Mouse (Mus musculus) ES-E14 (cell line): Measurements from ENCODE around the gene Rnf2.

Experiments
- HCFC1 ChIP-seq: IDR thresholded peaks from 2 replicates; pipeline ENCODE4 v1.6.1; 2012; ENCODE audit warnings: low read length, inconsistent platforms, borderline replicate concordance; ENCODE audit not compliant: insufficient read depth
- MAFK ChIP-seq: IDR thresholded peaks from 2 replicates; pipeline ENCODE4 v1.6.1; 2014; ENCODE audit warnings: mild to moderate bottlenecking, low read depth, low read length, inconsistent platforms; ENCODE audit not compliant: insufficient read depth
- ZC3H11A ChIP-seq: IDR thresholded peaks from 2 replicates; pipeline ENCODE4 v1.6.1; 2012; ENCODE audit warnings: low read depth, mild to moderate bottlenecking, inconsistent platforms, low read length, borderline replicate concordance

DNA sequence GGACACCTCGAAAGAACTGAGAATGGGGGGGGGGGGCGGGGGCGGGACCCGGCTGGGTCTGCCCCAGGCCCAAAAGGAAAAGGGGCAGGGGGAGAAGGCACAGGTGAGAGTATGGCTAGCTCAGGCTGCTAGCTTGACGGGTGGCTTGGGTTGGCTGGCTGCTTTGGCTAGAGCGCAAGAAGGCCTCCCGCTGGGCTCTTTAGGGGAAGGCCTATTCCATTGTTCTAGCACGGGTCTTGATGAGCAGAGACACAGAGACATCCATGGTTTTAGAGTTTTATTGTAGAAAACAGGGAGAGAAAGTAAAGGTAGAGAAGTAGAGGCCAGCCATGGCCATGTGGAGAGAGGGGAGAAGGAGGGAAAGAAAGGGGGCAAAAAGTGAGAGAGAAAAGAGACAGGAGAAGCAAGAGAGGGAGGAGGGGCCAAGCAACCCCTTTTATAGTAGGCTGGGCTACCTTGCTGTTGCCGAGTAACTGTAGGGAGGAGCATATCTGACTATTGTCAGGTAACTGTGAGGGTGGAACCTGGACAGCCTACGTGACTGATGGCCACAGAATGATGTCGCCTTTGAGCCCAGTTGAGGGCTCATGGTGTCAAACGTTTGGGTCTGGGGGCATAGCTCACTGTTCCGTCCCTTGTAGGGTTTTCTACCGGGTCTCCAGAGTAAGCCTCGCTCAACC is 17.0 kb upstream of the Rnf2 start:
- TF ChIP-seq HCFC1 (no peak), MAFK (no peak), ZC3H11A (no peak)
